Mouse (Mus musculus): Measurements from ENCODE around the gene Xdh. TPM values are rescaled to one million over a fixed set of nuclear protein-coding genes. Genes with fewer than 3 reads are reported as not detected.

The Xdh gene
- total RNA-seq, 2 experiments from 2014 or later, result 130 to 431 TPM

Other genes starting within 250 kb of the Xdh start
- gene Galnt14, start 239.7 kb downstream of the Xdh start, total RNA-seq (2021), result 1 to 10 TPM; 1.1 to 1.7 TPM
- gene Ehd3, start 146.1 kb downstream of the Xdh start, total RNA-seq (2021), result 10 to 100 TPM; 59.2 to 70.6 TPM
- 1,000 to 10,000 TPM in 1 of 2 experiments, 100 to 1,000 TPM in 1; 233 to 1,450 TPM for gene Srd5a2, start 97.7 kb upstream of the Xdh start, total RNA-seq (2021)